Mouse (Mus musculus) testis, postnatal 10 days (tissue): ENCODE data around the gene Ywhae.

Experiments used
- DNase-seq: peaks from one replicate; pipeline ENCODE4 v3.0.0; 2021; ENCODE audit warnings: low spot score

Ywhae gene

GRCm38 (mm10) chr11:75794602-75795320, 62.1 kb downstream of the Ywhae start:
- no peak for DNase-seq

- peak; percentile 69 for DNase-seq
Measured at GRCm38 (mm10) chr11:75795321-75795636, 62.6 kb downstream of the Ywhae start.

GRCm38 (mm10) chr11:75796029-75796445, 63.4 kb downstream of the Ywhae start, which contains the start of gene Doc2b:
TSS of gene Doc2b (minus strand) at chr11:75796049.
- peak; percentile 77 for DNase-seq

- DNase-seq = peak; percentile 64
Measured at GRCm38 (mm10) chr11:75796536-75797246, 64.0 kb downstream of the Ywhae start.

- no peak for DNase-seq
Measured at GRCm38 (mm10) chr11:75801369-75801768, 68.7 kb downstream of the Ywhae start.

- no peak for DNase-seq
Measured at GRCm38 (mm10) chr11:75801771-75802550, 69.3 kb downstream of the Ywhae start.

- peak; percentile 56 for DNase-seq
Measured at GRCm38 (mm10) chr11:75807486-75807885, 74.8 kb downstream of the Ywhae start.

- no peak for DNase-seq
Measured at GRCm38 (mm10) chr11:75810526-75810925, 77.9 kb downstream of the Ywhae start.

GRCm38 (mm10) chr11:75811900-75812299, 79.2 kb downstream of the Ywhae start:
- peak; percentile 97 for DNase-seq

GRCm38 (mm10) chr11:75813085-75813484, 80.4 kb downstream of the Ywhae start:
- peak; percentile 60 for DNase-seq
